Mouse (Mus musculus): ENCODE results near the gene Ikzf5.

DNA sequence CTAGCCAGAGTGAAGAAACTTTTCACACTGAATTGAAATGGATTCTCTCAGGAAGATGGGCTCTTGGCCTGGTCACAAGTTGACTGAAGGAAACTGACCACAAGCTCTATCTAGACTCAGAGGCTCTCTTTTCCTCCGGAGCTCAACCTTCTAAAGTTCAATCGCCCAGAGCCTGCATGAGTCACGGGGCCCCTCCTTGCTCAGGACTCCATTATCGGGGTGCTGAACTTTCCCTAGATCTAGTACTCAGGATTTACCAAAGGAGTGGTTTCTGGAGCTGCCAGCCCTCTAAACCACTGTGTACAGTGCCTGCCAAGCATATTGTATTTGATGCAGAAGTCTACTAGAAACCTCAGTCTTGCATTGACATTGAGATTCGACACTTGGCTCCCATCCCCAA, 46.4 kb upstream of the Ikzf5 start:
- TF ChIP-seq CTCF (IDR thresholded peaks at IDR 0.05; ENCODE audit: control insufficient read depth, insufficient read depth, insufficient replicate concordance, low read depth, low read length) (no peak), POLR2A (IDR thresholded peaks at IDR 0.05; ENCODE audit: control insufficient read depth, low read depth, low read length) (no peak)

All from testis, adult 2 months (tissue).